Mouse (Mus musculus) c-Kit-positive CD71-negative TER-119-negative erythroid progenitor cells, embryonic 14.5 days (primary cell): ENCODE data around the gene Tspyl4.
"Not testable (repeated sequence)": the region's sequence is repeated elsewhere in the genome, so short reads cannot be mapped to it uniquely, and the experiment has no call there.

Experiments
- DNase-seq: peaks from one replicate; pipeline ENCODE4 v3.0.0-alpha.2; 2013; ENCODE audit warnings: low read depth

The Tspyl4 gene

DNA sequence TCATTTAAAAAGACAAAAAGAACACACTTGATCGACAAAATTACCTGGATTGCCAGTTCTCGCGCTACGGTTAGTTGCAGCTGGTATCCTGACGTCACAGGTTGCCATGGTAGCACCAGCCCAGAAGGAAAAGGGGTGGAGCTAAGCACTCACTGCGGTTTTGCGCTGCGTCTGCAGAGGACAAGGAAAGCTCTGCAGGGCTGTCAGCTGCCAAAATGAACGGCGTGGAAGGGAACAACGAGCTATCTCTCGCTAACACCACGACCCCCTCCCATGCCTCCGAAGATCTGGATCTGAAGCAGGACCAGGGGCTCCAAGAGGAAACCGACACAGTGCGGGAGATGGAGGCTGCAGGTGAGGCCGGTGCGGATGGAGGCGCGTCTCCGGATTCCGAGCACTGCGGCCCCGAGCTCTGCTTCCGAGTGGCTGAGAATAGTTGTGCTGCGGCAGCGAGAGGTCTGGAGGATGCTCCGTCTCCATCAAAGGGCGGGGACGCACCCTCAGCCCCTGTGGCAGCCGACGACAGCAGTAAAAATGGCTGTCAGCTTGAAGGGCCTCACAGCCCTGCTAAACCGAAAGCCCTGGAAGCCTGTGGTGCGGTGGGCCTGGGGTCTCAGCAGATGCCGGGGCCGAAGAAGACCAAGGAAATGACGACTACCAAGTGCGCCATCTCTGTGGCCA, at the start of gene Tspyl4:
Gene Tspyl4 (plus strand): TSS at position 144 of the 681 bp plus-strand sequence.
- peak; percentile 85 for DNase-seq

DNA sequence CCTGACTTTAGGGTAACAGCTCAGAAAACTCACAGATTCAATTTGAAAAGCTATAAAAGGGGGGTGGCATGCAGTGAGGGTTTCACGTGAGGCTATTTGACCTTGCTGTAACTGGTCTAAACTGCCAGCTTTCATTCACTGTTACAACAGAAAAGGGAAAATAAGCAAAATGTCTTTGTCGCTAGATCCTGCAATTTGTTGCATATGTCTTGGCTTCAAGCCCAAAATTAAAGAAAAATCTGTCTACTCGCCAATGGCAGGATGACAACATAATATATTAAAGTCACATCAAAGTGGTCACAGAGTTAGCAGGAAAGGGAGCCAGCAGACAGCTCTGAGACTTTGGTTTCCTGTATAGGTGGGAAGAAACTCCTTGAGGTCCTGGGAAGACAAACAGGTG, 49.5 kb upstream of the Tspyl4 start:
- DNase-seq = no peak

DNA sequence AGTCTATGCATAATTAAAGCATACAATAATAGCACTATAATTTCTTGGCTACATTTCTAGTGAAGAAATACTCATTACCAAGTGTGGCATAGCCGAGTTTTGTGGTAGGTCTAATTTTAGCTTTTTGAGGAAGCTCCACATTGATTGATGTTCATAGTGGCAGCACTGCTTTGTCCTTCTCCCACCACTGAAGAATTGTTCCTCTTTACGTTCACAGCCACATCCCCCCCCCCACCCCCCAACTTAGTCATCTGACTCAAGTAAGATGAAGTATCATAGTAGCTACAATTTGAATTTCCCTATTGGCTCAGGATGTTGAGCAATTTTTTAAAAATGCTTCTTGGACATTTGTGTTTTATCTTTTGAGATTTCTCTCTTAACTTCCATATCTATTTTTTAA, 47.6 kb upstream of the Tspyl4 start:
- DNase-seq = peak; percentile 58

DNA sequence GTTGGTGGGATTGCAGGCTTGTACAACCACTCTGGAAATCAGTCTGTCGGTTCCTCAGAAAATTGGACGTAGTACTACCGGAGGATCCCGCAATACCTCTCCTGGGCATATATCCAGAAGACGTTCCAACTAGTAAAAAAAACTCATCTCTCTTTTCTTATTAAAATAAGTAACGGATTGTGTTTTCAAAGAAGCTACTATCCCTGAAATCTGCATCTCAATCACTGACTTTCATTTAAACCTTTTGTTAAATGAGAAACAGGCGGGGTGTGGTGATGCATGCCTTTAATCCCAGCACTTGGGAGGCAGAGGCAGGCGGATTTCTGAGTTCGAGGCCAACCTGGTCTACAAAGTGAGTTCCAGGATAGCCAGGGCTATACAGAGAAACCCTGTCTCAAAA, 44.4 kb upstream of the Tspyl4 start:
- DNase-seq = not testable (repeated sequence)

DNA sequence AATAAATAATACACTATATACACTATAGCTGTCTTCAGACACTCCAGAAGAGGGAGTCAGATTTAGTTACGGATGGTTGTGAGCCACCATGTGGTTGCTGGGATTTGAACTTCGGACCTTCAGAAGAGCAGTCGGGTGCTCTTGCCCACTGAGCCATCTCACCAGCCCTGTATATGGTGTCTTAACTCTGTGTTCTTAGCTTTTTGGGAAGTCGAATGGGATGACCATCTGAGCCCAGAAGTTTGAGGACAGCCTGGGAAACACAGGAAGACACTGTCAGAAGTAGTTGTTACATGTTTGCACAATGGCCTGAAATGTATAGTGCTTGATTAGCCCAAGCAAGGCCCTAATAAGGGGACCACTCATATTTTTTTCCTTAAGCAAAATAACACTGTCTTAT, 32.1 kb upstream of the Tspyl4 start:
- DNase-seq = no peak

DNA sequence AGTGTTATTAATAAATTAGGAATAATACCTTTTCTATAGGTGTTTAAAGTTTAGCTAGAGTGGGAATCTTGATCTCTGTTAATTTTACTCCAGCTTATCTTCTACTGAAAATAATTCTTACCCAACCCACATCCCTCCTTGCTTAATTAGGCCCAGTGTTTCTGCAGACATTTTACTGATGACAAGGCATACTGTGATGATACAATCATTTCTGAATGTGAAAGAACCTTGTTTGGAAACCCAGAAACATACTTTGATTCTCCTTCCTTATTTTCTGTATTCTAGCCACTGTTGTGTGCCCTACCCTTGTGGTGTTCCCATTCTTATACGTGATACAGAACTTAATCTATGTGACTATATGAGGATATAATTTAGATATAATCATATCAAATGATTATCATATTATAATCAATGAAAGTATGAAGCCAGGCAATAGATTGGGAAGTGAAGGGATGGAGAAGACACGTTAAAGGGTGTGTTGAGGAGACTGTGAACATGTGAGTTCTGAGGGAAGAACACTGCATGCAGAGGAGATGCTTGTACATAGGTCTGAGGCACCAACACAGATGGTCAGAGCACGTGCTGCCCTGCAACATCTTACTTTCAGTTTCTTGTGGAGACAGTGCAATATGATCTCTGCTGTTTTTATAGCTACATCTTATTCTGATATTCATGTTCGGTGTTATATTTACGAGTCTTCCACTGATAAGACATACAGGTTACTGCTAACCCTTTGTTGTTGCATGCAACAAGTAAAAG, 29.8 kb upstream of the Tspyl4 start:
- DNase-seq = no peak

DNA sequence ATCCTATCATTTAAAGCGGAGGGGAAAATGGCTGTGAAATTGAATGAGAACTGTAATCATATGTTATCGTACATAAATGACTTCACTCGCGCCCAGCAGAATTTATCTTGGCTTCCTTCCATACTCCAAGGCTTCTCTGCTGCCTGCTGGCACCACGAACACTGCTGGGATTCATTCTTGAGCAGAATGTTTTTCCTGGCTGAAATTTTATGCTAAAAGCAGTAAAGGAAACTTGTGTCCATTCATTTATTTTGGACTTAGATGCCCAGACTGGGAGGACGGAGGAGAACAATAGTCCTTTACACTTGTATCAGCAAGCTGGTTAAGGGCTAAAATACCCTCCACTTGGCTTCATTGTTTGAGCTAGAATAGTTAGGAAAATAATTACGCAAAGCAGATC, 25.6 kb upstream of the Tspyl4 start:
- DNase-seq = no peak

DNA sequence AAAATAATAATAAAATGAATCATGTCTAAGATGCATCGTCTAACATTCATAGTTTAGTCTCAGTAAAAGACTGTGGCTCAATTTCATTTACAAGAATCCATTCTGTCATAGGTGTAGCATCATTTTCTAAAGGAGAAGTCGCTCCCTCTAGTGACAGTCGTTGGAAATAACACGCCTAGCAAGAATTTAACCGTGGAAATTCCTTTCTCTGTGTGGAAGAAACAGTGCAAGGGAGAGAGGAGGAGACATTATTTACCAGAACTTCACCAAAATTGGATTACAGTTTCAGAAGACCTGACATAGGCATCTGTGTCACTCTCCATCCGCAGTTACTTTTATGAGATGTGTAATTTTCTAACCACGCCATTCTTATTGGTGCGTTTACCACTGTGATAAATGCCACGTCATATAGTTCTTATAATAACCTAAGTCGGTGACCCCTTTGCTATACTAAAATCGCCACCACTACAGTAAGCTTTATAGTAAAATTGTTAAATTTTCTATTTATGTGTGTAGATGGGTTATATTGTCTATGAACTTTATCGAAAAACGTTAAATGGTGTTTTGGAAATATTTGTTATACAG, 16.6 kb upstream of the Tspyl4 start:
- peak; percentile 65 for DNase-seq

DNA sequence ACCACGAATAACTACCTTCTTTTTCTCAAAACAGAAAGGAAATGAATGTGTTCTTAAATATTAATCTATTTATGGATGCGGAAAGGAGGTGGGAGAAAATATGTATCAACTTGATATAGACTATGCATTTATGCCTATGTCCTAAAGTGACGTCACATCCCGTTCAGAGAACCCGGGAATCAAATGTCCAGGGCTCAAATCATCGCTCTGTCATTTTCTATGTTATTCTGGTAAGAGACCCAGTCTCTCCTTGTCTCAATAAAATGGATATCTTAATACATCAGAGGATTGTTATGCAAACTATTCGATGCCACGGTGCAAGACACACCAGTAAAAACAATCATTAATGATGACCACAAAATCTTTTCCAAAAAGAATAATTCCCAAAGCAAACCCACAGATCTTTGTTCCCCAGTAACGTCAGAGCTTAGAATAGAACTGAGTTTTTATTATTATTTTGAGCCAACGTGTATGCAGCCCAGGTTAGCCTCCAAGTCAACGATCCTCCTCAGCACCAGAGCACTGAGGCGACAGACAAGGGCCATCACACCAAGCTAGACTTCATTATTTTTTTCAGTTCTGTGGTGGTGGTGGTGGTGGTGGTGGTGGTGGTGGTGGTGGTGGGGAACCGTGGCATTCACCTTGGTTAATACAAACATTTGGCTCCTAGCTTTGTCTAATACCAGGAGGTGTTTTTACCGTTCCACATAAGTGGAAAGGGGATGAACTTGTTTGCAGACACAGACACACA, 15.9 kb upstream of the Tspyl4 start:
- no peak for DNase-seq

DNA sequence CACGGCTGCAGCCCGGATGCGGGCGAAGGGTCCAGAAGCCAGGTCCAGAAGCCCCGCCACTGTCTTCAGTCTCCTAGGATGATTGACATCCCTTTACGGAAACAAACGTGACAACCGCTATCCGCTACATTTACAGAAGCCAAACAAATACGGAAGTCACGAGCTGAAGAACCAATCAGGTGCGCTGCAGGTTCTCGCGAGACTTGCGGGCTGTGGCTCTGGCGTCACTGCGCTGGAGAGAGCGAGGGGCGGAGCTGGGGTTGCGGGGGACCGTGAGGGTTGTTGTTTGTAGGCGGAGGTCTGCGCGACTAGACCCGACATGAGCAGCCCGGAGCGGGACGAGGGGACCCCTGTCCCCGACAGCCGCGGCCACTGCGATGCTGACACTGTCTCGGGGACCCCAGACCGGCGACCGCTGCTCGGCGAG, 15.3 kb upstream of the Tspyl4 start, which contains the start of gene Tspyl1:
Gene Tspyl1 (plus strand): TSS at position 229 of the 427 bp plus-strand sequence.
- DNase-seq = peak; percentile 97

DNA sequence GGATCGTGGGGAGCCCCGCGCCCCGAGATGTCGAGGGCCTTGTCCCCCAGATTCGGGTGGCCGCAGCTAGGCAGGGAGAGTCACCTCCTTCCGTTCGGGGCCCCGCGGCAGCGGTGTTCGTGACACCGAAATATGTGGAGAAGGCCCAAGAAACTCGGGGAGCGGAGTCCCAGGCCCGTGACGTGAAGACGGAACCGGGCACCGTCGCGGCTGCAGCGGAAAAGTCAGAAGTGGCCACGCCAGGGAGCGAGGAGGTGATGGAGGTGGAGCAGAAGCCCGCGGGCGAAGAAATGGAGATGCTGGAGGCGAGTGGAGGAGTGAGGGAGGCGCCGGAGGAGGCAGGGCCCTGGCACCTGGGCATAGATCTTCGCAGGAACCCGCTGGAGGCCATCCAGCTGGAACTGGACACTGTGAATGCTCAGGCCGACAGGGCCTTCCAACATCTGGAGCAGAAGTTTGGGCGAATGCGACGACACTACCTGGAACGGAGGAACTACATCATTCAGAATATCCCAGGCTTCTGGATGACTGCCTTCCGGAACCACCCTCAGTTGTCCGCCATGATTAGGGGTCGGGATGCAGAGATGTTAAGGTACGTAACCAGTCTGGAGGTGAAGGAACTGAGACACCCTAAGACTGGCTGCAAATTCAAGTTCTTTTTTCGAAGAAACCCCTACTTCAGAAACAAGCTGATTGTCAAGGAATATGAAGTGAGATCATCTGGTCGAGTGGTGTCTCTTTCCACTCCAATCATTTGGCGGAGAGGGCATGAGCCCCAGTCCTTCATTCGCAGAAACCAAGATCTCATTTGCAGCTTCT, 14.6 kb upstream of the Tspyl4 start:
- DNase-seq = no peak

DNA sequence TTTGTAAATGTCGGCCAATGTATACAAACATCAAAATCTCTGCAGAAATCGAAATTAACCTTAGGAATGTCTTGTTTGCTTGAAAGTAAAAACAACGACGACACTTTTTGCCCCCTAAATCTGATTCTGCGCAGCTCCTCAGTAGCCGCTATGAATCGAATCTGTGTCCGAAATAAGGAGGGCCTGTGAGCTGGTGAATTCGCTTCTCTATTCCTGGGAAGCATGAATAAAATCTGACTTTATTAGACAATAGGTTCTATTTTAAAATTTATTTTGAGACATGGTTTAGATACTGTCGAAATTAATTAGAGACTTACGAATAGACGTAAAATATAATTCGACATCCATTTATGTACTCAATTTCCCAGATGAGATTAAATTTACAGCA, 337 bp upstream of the Tspyl4 start:
- no peak for DNase-seq

DNA sequence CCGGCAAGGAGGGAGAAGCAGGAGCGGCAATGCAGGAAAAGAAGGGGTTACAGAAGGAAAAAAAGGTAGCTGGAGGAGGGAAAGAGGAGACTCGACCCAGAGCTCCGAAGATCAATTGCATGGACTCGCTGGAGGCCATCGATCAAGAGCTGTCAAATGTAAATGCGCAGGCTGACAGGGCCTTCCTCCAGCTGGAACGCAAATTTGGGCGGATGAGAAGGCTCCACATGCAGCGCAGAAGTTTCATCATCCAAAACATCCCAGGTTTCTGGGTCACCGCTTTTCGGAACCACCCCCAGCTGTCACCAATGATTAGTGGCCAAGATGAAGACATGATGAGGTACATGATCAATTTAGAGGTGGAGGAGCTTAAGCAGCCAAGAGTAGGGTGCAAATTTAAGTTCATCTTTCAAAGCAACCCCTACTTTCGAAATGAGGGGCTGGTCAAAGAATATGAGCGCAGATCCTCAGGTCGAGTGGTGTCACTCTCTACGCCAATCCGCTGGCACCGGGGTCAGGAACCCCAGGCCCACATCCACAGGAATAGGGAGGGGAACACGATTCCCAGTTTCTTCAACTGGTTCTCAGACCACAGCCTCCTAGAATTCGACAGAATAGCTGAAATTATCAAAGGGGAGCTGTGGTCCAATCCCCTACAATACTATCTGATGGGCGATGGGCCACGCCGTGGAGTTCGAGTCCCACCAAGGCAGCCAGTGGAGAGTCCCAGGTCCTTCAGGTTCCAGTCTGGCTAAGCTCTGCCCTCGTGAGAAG, 925 bp downstream of the Tspyl4 start:
- no peak for DNase-seq

DNA sequence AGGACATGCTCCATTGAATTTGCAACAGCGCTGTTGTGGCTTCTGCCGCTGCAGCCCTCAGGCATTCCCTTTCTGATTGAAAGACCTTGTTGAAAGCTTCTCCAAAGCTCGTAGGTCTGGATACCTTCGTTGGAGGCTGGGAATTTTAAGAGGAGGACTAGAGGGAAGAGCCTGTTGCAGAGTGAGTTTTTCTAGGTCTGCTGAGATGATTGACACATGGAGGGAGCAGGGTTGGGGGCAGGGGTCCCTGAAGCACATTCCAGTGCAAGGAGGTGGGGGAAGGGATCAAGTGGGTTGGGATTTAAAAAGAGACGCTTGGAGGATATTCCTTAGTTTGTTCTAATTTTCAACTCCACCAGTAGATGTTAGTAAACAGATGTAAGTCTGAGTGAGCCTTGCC, 3.1 kb downstream of the Tspyl4 start:
- no peak for DNase-seq

DNA sequence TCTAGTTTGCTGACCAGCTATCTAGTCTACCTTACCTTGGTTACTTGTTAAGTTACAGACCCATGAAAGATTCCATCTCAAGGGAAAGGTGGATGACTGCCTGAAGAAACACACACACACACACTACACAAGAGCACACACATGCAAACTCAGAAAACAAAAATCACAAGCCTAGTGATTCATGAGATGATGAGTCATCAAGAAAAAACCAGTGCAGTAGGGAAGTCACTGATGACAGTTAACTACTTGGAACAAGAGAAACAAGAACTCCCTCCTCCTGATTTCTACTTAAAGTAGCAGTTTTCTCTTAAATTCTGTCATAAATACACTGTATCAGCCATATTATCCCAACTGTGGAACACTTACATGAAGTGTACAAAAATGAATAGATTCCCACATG, 9.8 kb downstream of the Tspyl4 start:
- no peak for DNase-seq

DNA sequence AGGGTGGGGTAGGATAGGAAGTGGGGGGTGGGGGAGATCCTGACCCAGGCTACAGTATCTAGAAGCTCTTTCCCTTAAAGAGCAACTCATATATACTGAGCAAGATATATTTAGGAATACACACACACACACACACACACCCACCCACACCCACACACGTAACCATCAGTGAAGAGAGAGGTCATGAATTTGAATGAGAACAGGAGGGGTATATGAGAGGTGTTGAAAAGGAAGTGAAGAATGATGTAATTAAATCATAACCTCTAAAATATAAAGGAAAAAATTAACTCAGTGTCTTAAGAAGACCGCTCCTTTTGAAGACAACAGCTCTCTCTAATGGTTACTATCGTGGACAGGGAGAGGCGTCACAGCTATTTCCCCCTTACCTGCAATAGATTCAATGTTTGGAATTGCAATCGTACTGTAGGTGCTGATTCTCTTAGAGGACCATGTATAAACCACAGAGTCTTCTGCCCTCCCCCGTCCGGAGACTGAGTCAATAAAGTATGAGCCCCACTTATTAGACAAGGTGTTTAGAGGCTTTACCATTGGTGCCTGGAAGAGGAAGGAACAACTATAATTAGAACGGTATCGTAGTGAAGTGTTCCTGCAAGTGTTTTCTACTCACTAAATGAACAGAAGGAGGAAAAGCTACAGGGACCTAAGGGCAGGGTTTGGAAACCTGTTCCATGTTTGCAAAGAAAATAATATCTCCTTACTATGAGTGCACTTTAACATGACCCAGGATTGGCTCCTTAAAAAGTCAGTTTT, 12.9 kb downstream of the Tspyl4 start:
- DNase-seq = no peak

DNA sequence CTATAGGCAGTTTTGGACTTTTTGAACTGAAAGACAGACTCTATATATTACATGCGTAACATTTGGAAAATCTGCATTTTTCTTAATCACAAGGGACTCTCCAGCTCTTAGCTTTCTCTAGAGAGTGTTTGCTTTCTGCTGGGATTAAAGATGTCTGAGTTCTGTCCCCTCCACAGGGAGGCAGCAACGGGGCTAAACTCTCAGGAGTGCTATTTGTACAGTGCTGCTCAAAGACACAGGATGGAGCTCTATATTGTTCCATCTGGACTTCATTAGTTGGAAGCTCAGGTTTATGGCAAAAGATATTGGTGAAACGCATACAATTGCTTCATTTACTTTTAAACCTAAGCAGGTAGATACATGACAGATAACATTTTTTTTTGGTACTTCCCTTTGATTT, 15.3 kb downstream of the Tspyl4 start:
- no peak for DNase-seq

DNA sequence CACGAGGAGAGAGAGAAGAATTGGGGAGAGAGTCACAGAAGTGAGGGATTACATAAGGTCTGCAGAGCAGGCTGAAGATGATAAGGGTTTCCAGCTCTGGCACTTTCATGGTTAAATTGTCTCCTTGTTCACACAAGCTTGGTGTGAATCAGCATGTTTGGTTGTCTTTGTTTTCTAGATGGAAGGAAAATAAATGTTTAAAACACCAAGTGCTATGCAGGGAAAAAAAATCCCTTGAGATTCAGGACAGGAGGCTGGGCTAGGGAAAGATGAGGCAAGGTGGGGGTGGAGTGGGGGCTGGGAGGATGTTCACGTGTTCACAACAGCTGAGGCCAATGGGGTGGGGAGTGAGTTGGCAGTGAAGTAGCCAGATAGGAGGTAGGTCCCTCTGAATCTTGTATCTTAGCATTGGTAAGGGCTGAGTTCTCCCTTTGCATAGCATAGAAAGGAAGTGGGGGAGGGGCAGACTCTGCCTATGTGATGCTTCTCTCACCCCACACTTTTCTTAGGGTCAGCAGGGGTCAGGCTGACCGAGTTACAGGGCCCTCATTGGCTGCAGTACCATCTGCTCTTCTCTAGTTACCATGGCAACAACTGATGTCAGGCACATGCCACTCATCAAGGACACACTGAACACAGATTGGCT, 19.5 kb downstream of the Tspyl4 start:
- no peak for DNase-seq

DNA sequence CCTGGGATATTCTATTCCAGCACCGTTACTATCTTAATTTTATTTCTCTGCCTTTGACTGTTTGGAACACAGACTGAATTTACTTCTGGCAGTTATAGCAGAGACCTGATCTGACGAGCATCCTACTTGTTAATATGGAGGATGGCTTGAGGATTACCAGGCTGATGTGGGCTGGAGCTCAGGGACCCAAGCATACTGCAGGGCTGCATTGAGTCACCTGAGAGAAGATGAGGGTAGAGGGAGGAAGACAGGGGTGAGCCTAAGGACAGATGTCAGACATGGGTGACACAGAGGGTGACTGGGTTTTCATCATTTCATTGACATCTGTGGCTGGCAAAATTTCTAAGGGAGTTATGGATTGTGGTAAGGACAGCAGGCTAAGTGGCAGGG, 20.0 kb downstream of the Tspyl4 start:
- no peak for DNase-seq

DNA sequence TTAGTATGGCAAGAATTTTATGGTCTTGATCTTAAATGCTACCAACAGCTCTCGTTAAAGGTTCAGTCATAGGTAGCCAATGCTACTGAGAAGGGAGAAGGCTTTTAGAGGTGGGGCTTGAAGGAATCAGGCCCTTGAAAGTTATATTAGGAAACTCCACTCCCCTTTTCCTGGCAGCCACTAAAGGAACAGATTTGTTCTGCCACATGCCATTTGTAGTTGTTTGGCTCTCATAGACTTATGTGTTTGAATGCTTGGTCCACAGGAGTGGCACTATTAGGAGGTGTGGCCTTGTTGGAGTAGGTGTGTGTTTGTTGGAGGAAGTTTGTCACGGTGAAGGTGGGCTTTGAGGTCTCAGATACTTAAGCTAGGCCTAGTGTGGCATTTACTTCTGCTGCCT, 23.6 kb downstream of the Tspyl4 start:
- no peak for DNase-seq
